Mouse (Mus musculus): Measurements from ENCODE around the gene Tprg. TPM values are rescaled to one million over a fixed set of nuclear protein-coding genes. Genes with fewer than 3 reads are reported as not detected.

Tprg gene
- polyA plus RNA-seq, 1 experiment = not detected

DNA sequence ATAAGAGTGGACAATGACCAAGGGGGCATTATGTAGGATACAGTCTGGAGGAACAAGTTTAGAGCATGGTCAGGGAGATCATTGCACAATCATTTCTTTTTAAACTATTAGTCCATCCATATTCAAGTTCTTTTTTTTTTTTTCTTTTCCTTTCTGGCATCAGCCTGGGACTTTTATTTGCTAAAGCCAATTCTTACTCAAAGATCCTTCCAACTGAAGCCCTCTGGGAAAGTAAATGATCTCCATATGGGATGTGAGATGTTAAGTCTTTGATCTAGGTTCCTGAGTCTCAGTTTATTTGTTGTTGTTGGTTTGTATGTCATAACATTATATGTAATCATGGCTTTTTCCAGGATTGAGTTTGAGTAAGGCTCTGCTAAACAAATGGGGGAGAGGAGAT lies 128.6 kb downstream of the Tprg start:
- TF ChIP-seq POLR2A (IDR thresholded peaks at IDR 0.05; ENCODE audit: borderline replicate concordance, low read depth, low read length) (no peak), CTCF (IDR thresholded peaks at IDR 0.05; ENCODE audit: low read depth, low read length) (no peak)
- H3K4me1 ChIP-seq (ENCODE audit: control insufficient read depth, insufficient read depth, low read length) = no peaks in the 10 kb centered on the region
- no peak overlapping the region for H3K27ac ChIP-seq (ENCODE audit: insufficient read depth, low read depth, low read length)
- H3K4me3 ChIP-seq (ENCODE audit: insufficient read depth, low read length) = no peak overlapping the region

DNA sequence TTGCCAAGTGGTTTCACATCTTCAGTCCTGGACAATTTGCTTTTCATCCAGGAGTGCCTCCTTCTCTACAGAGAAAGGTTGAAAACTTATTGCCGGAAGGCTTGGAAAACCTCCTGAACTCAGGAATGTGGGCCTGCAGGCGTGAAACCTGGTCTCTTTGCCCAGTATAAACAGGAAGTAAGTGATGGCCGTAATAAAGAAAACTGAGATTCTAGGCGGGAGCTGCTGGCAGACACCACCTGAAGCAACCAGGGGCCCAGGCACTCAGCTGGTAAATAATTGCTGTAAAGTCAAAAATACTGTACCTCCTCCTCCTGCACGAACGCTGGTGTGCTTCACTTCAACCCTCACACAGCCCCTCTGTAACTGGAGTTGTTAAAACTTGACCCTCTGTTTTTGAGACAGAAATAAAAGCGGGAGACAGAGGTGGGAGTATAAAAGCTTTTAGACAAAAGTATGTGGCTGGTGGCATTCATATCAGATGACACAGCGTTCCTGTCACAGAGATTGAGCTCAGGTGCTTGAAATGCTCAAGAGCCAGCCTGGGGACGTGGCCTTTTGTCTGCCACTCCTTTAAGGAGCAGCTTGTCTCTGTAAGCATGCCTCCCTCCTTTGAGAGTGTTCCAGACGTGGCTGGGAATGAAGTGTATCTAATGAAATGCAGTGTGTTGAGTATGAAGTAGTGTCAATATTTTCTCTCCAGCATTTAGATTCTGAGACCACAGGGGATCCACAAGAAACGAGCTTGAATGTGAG lies 131.4 kb downstream of the Tprg start:
- Histone ChIP-seq H3K4me3 (ENCODE audit: insufficient read depth, low read length) (no peak overlapping the region), H3K4me1 (ENCODE audit: control insufficient read depth, insufficient read depth, low read length) (no peaks in the 10 kb centered on the region), H3K27ac (ENCODE audit: insufficient read depth, low read depth, low read length) (no peak overlapping the region)
- TF ChIP-seq POLR2A (IDR thresholded peaks at IDR 0.05; ENCODE audit: borderline replicate concordance, low read depth, low read length) = no peak
- no peak for TF ChIP-seq CTCF (IDR thresholded peaks at IDR 0.05; ENCODE audit: low read depth, low read length)

DNA sequence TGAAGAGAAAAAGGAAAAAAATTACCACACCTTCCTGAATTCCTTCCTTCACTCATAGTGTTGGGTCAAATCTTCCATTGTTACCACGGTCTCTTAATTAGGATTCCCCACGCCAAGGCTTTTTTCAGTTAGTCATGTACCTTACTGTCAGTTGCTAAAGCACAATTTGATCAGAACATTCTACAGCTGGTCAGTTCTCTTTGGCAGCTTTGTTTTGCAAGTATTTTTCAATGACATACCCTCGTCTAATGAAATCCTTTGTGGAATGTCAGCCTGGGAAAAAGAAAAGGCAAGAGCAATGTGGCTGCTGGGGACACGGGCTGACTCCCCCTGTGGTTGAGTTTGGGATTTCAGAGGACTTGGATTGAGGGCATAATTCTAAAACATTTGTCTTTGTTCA lies 136.4 kb downstream of the Tprg start:
- Histone ChIP-seq H3K27ac (ENCODE audit: insufficient read depth, low read depth, low read length) (no peak overlapping the region), H3K4me1 (ENCODE audit: control insufficient read depth, insufficient read depth, low read length) (no peaks in the 10 kb centered on the region), H3K4me3 (ENCODE audit: insufficient read depth, low read length) (no peak overlapping the region)
- TF ChIP-seq POLR2A (IDR thresholded peaks at IDR 0.05; ENCODE audit: borderline replicate concordance, low read depth, low read length) (no peak), CTCF (IDR thresholded peaks at IDR 0.05; ENCODE audit: low read depth, low read length) (no peak)

DNA sequence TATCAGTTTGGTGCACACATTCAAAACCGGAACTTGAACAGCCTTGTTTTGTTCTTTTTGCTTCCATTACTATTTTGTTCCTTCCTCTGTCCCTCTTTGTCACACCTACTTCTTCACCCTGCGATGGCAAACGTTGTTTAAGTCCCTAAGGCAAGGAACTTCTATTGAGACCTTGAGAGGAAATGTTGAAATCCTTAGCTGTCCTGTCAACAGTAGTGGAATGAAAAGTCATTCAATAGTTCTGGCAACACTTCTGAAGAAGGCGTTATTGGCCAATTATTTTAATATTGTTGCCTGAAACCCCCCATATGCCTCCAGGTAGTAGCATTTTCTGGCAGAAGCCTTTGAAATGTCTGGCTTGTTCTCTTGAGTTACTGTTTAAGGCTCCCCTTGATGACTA lies 137.4 kb downstream of the Tprg start:
- no peaks in the 10 kb centered on the region for H3K4me1 ChIP-seq (ENCODE audit: control insufficient read depth, insufficient read depth, low read length)
- no peak overlapping the region for H3K27ac ChIP-seq (ENCODE audit: insufficient read depth, low read depth, low read length)
- no peak for TF ChIP-seq CTCF (IDR thresholded peaks at IDR 0.05; ENCODE audit: low read depth, low read length)
- TF ChIP-seq POLR2A (IDR thresholded peaks at IDR 0.05; ENCODE audit: borderline replicate concordance, low read depth, low read length) = no peak
- no peak overlapping the region for H3K4me3 ChIP-seq (ENCODE audit: insufficient read depth, low read length)

DNA sequence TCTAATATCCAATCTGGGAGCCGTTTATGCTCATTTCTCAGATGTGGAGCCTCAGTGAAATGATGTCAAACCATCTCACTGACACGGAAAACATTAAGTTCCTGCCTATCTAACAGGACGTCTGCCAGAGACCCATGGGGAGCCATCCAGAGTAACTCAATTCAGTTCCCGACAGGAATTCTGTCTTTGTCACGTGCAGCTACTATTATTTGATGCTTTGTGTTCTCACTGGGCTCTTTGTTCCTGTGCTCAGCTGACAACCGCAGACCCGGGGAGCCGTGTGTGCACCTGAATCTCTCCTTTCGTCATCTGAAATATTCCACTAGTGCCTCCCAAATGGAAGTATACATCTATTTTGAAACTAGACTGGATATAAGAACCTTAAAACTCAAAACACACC lies 138.3 kb downstream of the Tprg start:
- Histone ChIP-seq H3K27ac (ENCODE audit: insufficient read depth, low read depth, low read length) (no peak overlapping the region), H3K4me3 (ENCODE audit: insufficient read depth, low read length) (no peak overlapping the region), H3K4me1 (ENCODE audit: control insufficient read depth, insufficient read depth, low read length) (no peaks in the 10 kb centered on the region)
- no peak for TF ChIP-seq CTCF (IDR thresholded peaks at IDR 0.05; ENCODE audit: low read depth, low read length)

DNA sequence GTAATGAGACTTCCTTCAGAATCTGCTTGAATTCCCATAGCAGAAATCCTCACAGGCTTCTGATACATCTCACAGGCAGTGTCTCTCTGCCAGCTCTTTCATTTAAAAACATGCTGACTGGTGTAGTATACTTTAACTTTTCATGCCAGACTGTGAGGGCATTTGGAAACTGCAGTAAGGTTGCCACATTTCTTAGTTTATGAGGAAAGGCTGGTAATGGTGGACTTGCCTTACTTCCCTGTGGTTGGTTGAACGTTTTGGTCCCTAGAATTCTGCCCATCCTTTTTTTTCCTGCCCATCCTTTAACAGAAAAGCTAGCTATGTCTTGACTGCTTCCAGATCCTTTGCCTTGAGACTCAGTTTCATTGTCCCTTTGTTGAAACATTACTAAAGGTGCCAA lies 138.8 kb downstream of the Tprg start:
- H3K4me3 ChIP-seq (ENCODE audit: insufficient read depth, low read length) = no peak overlapping the region
- H3K27ac ChIP-seq (ENCODE audit: insufficient read depth, low read depth, low read length) = no peak overlapping the region
- TF ChIP-seq CTCF (IDR thresholded peaks at IDR 0.05; ENCODE audit: low read depth, low read length) (no peak), POLR2A (IDR thresholded peaks at IDR 0.05; ENCODE audit: borderline replicate concordance, low read depth, low read length) (no peak)

DNA sequence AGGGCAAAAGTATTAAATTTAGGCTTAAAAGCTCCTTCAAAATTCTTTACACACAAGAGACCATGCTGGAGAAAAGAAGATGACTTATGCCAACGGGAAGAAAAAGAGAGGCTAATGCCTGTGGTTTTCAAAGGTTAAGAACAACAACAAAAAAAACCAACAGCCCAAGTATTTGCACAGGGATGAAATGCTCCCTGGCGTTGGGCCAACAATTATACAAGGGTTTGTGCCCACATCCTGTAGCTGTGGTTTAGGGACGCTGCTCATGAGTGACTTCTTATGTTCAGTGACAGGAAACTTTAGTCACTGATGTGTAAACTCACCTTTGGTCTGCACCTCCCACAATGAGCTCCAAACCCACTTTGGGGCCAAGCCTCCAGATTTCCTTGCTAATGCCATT lies 139.6 kb downstream of the Tprg start:
- Histone ChIP-seq H3K4me3 (ENCODE audit: insufficient read depth, low read length) (no peak overlapping the region), H3K27ac (ENCODE audit: insufficient read depth, low read depth, low read length) (no peak overlapping the region), H3K4me1 (ENCODE audit: control insufficient read depth, insufficient read depth, low read length) (no peaks in the 10 kb centered on the region)
- TF ChIP-seq POLR2A (IDR thresholded peaks at IDR 0.05; ENCODE audit: borderline replicate concordance, low read depth, low read length) (no peak), CTCF (IDR thresholded peaks at IDR 0.05; ENCODE audit: low read depth, low read length) (no peak)

More for the DNA sequence above, 138.8 kb downstream of the Tprg start:
- no peaks in the 10 kb centered on the region for H3K4me1 ChIP-seq (ENCODE audit: control insufficient read depth, insufficient read depth, low read length)

DNA sequence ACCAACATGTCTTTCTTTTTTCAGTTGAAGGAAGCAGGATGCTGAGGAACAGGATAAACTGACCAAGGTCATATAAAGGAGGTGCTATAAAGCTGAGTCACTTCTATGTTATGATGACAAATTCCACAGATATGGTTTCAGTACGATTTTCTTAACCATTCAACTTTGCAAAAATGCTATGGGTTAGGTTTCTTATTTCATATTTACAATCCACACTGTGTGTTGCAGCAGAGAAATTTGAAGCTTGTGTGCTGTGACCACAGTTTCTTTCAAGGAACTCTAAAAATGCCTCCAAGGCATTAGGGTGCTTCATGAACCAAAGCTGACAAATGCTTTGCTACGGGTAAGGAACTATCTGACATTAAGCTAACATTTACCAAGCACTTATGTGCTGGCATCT lies 153.4 kb downstream of the Tprg start:
- TF ChIP-seq POLR2A (IDR thresholded peaks at IDR 0.05; ENCODE audit: borderline replicate concordance, low read depth, low read length) = no peak
- no peak for TF ChIP-seq CTCF (IDR thresholded peaks at IDR 0.05; ENCODE audit: low read depth, low read length)
- Histone ChIP-seq H3K4me3 (ENCODE audit: insufficient read depth, low read length) (no peak overlapping the region), H3K4me1 (ENCODE audit: control insufficient read depth, insufficient read depth, low read length) (no peaks in the 10 kb centered on the region), H3K27ac (ENCODE audit: insufficient read depth, low read depth, low read length) (no peak overlapping the region)

DNA sequence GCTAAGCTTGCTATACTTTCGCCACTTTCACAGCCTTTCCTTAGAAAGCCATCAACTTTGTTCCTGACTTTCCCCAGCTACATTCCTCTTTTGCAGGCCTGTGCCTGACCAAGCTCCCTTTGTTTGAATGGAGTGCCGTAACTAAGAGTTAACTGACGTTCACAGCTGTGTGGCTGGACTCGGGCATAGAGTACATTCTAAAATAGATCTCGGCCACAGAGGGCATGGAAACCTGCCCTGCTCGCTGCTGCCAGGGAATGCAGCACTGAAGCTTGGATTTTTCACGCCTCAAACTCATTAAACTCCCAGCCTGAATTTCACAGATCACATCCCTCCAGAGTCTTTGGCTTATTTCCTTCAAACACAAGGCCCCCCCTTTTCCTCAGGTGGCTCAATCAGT lies 159.0 kb downstream of the Tprg start:
- no peaks in the 10 kb centered on the region for H3K4me1 ChIP-seq (ENCODE audit: control insufficient read depth, insufficient read depth, low read length)
- no peak overlapping the region for H3K27ac ChIP-seq (ENCODE audit: insufficient read depth, low read depth, low read length)
- TF ChIP-seq CTCF (IDR thresholded peaks at IDR 0.05; ENCODE audit: low read depth, low read length) (no peak), POLR2A (IDR thresholded peaks at IDR 0.05; ENCODE audit: borderline replicate concordance, low read depth, low read length) (no peak)
- H3K4me3 ChIP-seq (ENCODE audit: insufficient read depth, low read length) = no peak overlapping the region

DNA sequence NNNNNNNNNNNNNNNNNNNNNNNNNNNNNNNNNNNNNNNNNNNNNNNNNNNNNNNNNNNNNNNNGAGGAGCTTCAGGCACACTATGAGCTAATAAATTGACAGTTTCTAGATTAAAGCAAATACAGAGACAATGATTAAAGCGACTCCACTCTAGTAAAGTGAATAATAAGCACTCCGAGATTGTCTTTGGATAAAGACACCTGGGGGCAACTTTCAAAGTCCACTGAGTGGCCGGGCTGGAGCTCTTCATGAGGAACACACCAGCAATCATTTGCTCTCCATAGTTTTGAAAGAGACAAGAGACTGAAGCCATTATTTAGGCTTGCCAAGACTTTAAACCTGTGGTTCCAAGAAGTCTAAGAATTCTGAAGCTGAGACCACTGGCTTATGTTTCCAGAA lies 164.9 kb downstream of the Tprg start:
- no peak overlapping the region for H3K27ac ChIP-seq (ENCODE audit: insufficient read depth, low read depth, low read length)
- no peak for TF ChIP-seq CTCF (IDR thresholded peaks at IDR 0.05; ENCODE audit: low read depth, low read length)
- TF ChIP-seq POLR2A (IDR thresholded peaks at IDR 0.05; ENCODE audit: borderline replicate concordance, low read depth, low read length) = no peak

More for the DNA sequence above, 164.9 kb downstream of the Tprg start:
- Histone ChIP-seq H3K4me1 (ENCODE audit: control insufficient read depth, insufficient read depth, low read length) (no peaks in the 10 kb centered on the region), H3K4me3 (ENCODE audit: insufficient read depth, low read length) (no peak overlapping the region)

Measured in bone marrow macrophage, adult 2 months (primary cell).